Mouse (Mus musculus): ENCODE measurements around the gene Dpp10. TPM values are rescaled to one million over a fixed set of nuclear protein-coding genes. Genes with fewer than 3 reads are reported as not detected.

Dpp10 gene
- polyA plus RNA-seq, 1 experiment from 2014 or later, result 0.09 TPM

DNA sequence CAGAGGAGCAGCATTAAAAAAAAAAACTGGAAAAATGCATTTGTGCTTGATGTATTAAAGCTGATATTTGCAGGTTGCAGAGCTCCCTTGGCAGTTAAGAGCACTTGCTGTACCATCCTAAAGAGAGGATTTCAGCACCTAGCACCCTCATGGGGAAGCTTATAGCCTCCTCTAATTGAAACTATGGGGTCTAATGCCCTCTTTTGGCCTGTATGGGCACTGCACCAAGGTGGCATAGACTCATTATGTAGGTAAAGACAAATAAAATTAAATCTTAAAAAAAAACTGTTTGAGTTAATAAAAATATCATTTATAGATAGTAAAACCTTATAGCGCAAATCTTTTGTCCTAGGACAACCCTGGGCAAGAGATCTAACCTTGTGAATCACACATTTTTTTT lies 631.2 kb downstream of the Dpp10 start:
- no peak overlapping the region for H3K4me3 ChIP-seq
- no peaks in the 10 kb centered on the region for H3K36me3 ChIP-seq
- H3K9me3 ChIP-seq (replicated peaks), result no peaks in the 10 kb centered on the region
- H3K4me1 ChIP-seq, result no peaks in the 10 kb centered on the region
- 51% methylated on average over 1 of the region's 1 CpGs for WGBS
- H3K27me3 ChIP-seq (ENCODE audit: low read depth, poor library complexity, severe bottlenecking), result no peaks in the 10 kb centered on the region
- H3K27ac ChIP-seq, result no peak overlapping the region
- DNase-seq (ENCODE audit: low spot score), result no peak

- no peaks in the 10 kb centered on the region for H3K4me1 ChIP-seq
- H3K4me3 ChIP-seq, result no peak overlapping the region
- no peaks in the 10 kb centered on the region for H3K36me3 ChIP-seq
- no peaks in the 10 kb centered on the region for H3K9me3 ChIP-seq (replicated peaks)
- H3K27me3 ChIP-seq (ENCODE audit: low read depth, poor library complexity, severe bottlenecking), result no peaks in the 10 kb centered on the region
- 88% methylated on average over 2 of the region's 2 CpGs for WGBS
- H3K27ac ChIP-seq, result no peak overlapping the region
- no peak for DNase-seq (ENCODE audit: low spot score)
Observed at GRCm38 (mm10) chr1:123351300-123351699, 694.1 kb downstream of the Dpp10 start.

- Histone ChIP-seq H3K27me3 (ENCODE audit: low read depth, poor library complexity, severe bottlenecking) (no peaks in the 10 kb centered on the region), H3K36me3 (no peaks in the 10 kb centered on the region), H3K9me3 (replicated peaks) (no peaks in the 10 kb centered on the region), H3K4me3 (no peak overlapping the region), H3K27ac (no peak overlapping the region), H3K4me1 (no peaks in the 10 kb centered on the region)
- DNase-seq (ENCODE audit: low spot score), result no peak
- 92% methylated on average over 1 of the region's 1 CpGs for WGBS
Observed at GRCm38 (mm10) chr1:123337877-123338276, 707.5 kb downstream of the Dpp10 start.

- 93% methylated on average over 2 of the region's 2 CpGs for WGBS
- H3K27ac ChIP-seq, result no peak overlapping the region
- no peaks in the 10 kb centered on the region for H3K36me3 ChIP-seq
- H3K4me3 ChIP-seq, result no peak overlapping the region
- no peaks in the 10 kb centered on the region for H3K9me3 ChIP-seq (replicated peaks)
- no peak for DNase-seq (ENCODE audit: low spot score)
- H3K4me1 ChIP-seq, result no peaks in the 10 kb centered on the region
- no peaks in the 10 kb centered on the region for H3K27me3 ChIP-seq (ENCODE audit: low read depth, poor library complexity, severe bottlenecking)
Observed at GRCm38 (mm10) chr1:123316886-123317285, 728.5 kb downstream of the Dpp10 start.

All from limb, embryonic 10.5 days (tissue).